12 mouse cellular contexts compared by ENCODE assay signal in the genomic region with DNA sequence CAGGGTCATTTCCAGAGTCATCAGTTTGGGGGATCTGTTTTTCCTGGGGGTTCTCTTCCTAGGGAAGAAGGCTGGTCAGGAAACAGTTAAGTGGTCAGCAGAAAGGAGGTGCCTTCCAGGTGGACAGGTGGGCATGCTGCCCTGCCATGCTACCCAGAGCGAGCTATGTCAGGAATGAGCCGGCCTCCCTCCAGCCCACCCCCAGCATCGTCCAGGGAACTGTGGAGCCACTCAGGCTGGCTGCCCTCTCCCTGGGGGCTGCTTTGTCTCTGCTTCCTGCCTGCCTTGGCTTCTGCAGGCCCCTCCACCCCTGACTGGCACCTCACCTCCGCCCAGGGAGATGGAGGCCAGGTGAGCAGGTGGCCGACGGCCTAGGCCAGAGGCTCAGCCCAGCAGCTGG. TPM values are rescaled to one million over a fixed set of nuclear protein-coding genes. Genes with fewer than 3 reads are reported as not detected.
DNase-seq lines count a peak whose midpoint lies in the region; ATAC-seq and TF ChIP-seq lines count a peak whose summit lies in the region.
"Had no signal": no experiment of that assay in that cellular context is flagged by ENCODE, and none has a peak within 500 bp of the region (broad histone marks: within the 10 kb centered on the region; RNA-seq: fewer than 3 reads in every experiment).

No protein-coding gene starts in this region.

- H3K27me3 ChIP-seq in heart, embryonic 15.5 days: no peaks in the 10 kb centered on the region
- no peaks in the 10 kb centered on the region for H3K27me3 ChIP-seq in MEL (ENCODE audit: control insufficient read depth in 1 of 2, insufficient read depth in 2 of 2, low read length in 2 of 2)
- H3K27me3 ChIP-seq in intestine, embryonic 14.5 days (replicated peaks; ENCODE audit: control insufficient read depth, insufficient read depth, low read length): no peaks in the 10 kb centered on the region
- no peaks in the 10 kb centered on the region for H3K27me3 ChIP-seq in midbrain, embryonic 11.5 days (ENCODE audit: control insufficient read depth, insufficient read depth, low read length)
- H3K27me3 ChIP-seq in forebrain, embryonic 11.5 days (ENCODE audit: control insufficient read depth, insufficient read depth, low read length): no peaks in the 10 kb centered on the region

- H3K79me2 ChIP-seq in MEL (ENCODE audit: control insufficient read depth, insufficient read depth, low read length, poor library complexity): no peaks in the 10 kb centered on the region

- no peak for TF ChIP-seq EP300 in MEL (IDR thresholded peaks at IDR 0.05; ENCODE audit: low read depth in 1 of 2, low read length in 2 of 2)

- no peak overlapping the region for H3K4me2 ChIP-seq in heart, embryonic 15.5 days
- H3K4me2 ChIP-seq in intestine, embryonic 14.5 days (ENCODE audit: low read length): no peak overlapping the region
- H3K4me2 ChIP-seq in midbrain, embryonic 11.5 days: no peak overlapping the region
- no peak overlapping the region for H3K4me2 ChIP-seq in forebrain, embryonic 11.5 days (ENCODE audit: low read depth, low read length, severe bottlenecking)
- H3K4me2 ChIP-seq: hindbrain, embryonic 14.5 days had no signal

- WGBS in heart, embryonic 15.5 days: 35% methylated on average over 6 of the region's 6 CpGs
- WGBS in intestine, embryonic 14.5 days: 34% methylated on average over 6 of the region's 6 CpGs
- WGBS in midbrain, embryonic 11.5 days: 50% methylated on average over 6 of the region's 6 CpGs
- WGBS in forebrain, embryonic 11.5 days: 52% methylated on average over 6 of the region's 6 CpGs

- H3K9ac ChIP-seq in heart, embryonic 15.5 days: no peak overlapping the region
- H3K9ac ChIP-seq in MEL (ENCODE audit: control insufficient read depth, low read depth, low read length, poor library complexity, severe bottlenecking): no peak overlapping the region
- H3K9ac ChIP-seq in intestine, embryonic 14.5 days (ENCODE audit: low read length): no peak overlapping the region
- no peak overlapping the region for H3K9ac ChIP-seq in midbrain, embryonic 11.5 days (ENCODE audit: low read length)
- H3K9ac ChIP-seq in forebrain, embryonic 11.5 days (ENCODE audit: low read length): no peak overlapping the region
- H3K9ac ChIP-seq: hindbrain, embryonic 14.5 days had no signal

- no peak overlapping the region for H3K4me3 ChIP-seq in heart, embryonic 15.5 days
- no peak overlapping the region for H3K4me3 ChIP-seq in MEL (ENCODE audit: control insufficient read depth in 1 of 2, insufficient read depth in 1 of 2, low read depth in 2 of 2, low read length in 2 of 2)
- no peak overlapping the region for H3K4me3 ChIP-seq in intestine, embryonic 14.5 days (ENCODE audit: low read depth, low read length)
- no peak overlapping the region for H3K4me3 ChIP-seq in midbrain, embryonic 11.5 days (ENCODE audit: low read depth, low read length)
- no peak overlapping the region for H3K4me3 ChIP-seq in forebrain, embryonic 11.5 days (ENCODE audit: low read depth, low read length)
- H3K4me3 ChIP-seq: erythroblast, embryonic 14.5 days had no signal

- TF ChIP-seq RAD21 in MEL (IDR thresholded peaks at IDR 0.05; ENCODE audit: low read depth, low read length): no peak

- no peak for TF ChIP-seq POLR2A in MEL (IDR thresholded peaks at IDR 0.05; ENCODE audit: control insufficient read depth in 1 of 2, insufficient read depth in 1 of 2, low read depth in 1 of 2, low read length in 2 of 2, poor library complexity in 1 of 2)

- H3K36me3 ChIP-seq in heart, embryonic 15.5 days: 0 out of 2 replicates have a peak, but pooled peaks cover 6% of the 10 kb centered on the region
- H3K36me3 ChIP-seq in MEL (ENCODE audit: control insufficient read depth in 1 of 2, insufficient read depth in 2 of 2, low read length in 2 of 2): peaks cover 0 to 29% of the 10 kb centered on the region in 2 experiments; a peak in 2 of 4 replicates
- H3K36me3 ChIP-seq in intestine, embryonic 14.5 days (ENCODE audit: control insufficient read depth, insufficient read depth, low read length): no peaks in the 10 kb centered on the region
- H3K36me3 ChIP-seq in midbrain, embryonic 11.5 days (ENCODE audit: control insufficient read depth, insufficient read depth, low read length): no peaks in the 10 kb centered on the region; the same call in 1 of the 2 replicates
- no peaks in the 10 kb centered on the region for H3K36me3 ChIP-seq in forebrain, embryonic 11.5 days (ENCODE audit: control insufficient read depth, insufficient read depth, low read length)

- peaks cover 70% of the 10 kb centered on the region for H3K4me1 ChIP-seq in heart, embryonic 15.5 days (replicated peaks)
- H3K4me1 ChIP-seq in MEL (ENCODE audit: control insufficient read depth in 1 of 2, insufficient read depth in 2 of 2, low read length in 2 of 2): peaks cover 13 to 40% of the 10 kb centered on the region in 2 experiments
- peaks cover 32% of the 10 kb centered on the region for H3K4me1 ChIP-seq in intestine, embryonic 14.5 days (replicated peaks; ENCODE audit: control insufficient read depth, insufficient read depth, low read length)
- H3K4me1 ChIP-seq in midbrain, embryonic 11.5 days (ENCODE audit: control insufficient read depth, insufficient read depth, low read length): peaks cover 45% of the 10 kb centered on the region
- peaks cover 17% of the 10 kb centered on the region for H3K4me1 ChIP-seq in forebrain, embryonic 11.5 days (replicated peaks; ENCODE audit: control insufficient read depth, insufficient read depth, low read length)

- ATAC-seq in heart, embryonic 15.5 days (replicated peaks; ENCODE audit: insufficient number of reproducible peaks, insufficient read depth, low FRiP score, low read depth): no peak
- ATAC-seq in intestine, embryonic 14.5 days (replicated peaks; ENCODE audit: low FRiP score, low TSS enrichment, low read depth): no peak
- peak; percentile 6; the same call in 1 of the 2 replicates for ATAC-seq in midbrain, embryonic 11.5 days (ENCODE audit: low FRiP score)
- ATAC-seq in forebrain, embryonic 11.5 days (replicated peaks; ENCODE audit: low FRiP score): no peak

- TF ChIP-seq CTCF in MEL (IDR thresholded peaks at IDR 0.05 in 2 of 3, conservative IDR thresholded peaks at IDR 0.05 in 1 of 3; ENCODE audit: control insufficient read depth in 1 of 3, insufficient read depth in 1 of 3, low read depth in 2 of 3, low read length in 3 of 3, poor library complexity in 1 of 3, severe bottlenecking in 1 of 3): no peak

- intact Hi-C loops in heart, postnatal 10 days (cut with DNase I): loop anchor here (5.0 kb wide), 1 partner anchor 34 kb away; no protein-coding TSS in a partner anchor

- peak overlapping the region; percentile 82 for H3K27ac ChIP-seq in heart, embryonic 15.5 days
- peak overlapping the region; percentile 73 for H3K27ac ChIP-seq in MEL (ENCODE audit: control insufficient read depth, low read depth, low read length)
- peak overlapping the region; percentile 38; the same call in 1 of the 2 replicates for H3K27ac ChIP-seq in intestine, embryonic 14.5 days (ENCODE audit: low read depth)
- H3K27ac ChIP-seq in midbrain, embryonic 11.5 days (ENCODE audit: low read depth, low read length): peak overlapping the region; percentile 11; the same call in 1 of the 2 replicates
- no peak overlapping the region for H3K27ac ChIP-seq in forebrain, embryonic 11.5 days (ENCODE audit: low read depth, low read length)
- H3K27ac ChIP-seq: hindbrain, embryonic 14.5 days had no signal

- H3K9me3 ChIP-seq in heart, embryonic 15.5 days (replicated peaks): no peaks in the 10 kb centered on the region
- no peaks in the 10 kb centered on the region for H3K9me3 ChIP-seq in MEL (replicated peaks; ENCODE audit: insufficient read depth, low read length)
- no peaks in the 10 kb centered on the region for H3K9me3 ChIP-seq in intestine, embryonic 14.5 days (ENCODE audit: control insufficient read depth, low read length)
- H3K9me3 ChIP-seq in midbrain, embryonic 11.5 days (ENCODE audit: control insufficient read depth, low read length): no peaks in the 10 kb centered on the region
- no peaks in the 10 kb centered on the region for H3K9me3 ChIP-seq in forebrain, embryonic 11.5 days (ENCODE audit: control insufficient read depth, low read length)

- DNase-seq in heart, postnatal 10 days: no peak
- DNase-seq in MEL (ENCODE audit: low read depth, low spot score): no peak
- no peak for DNase-seq in intestine, embryonic 14.5 days (ENCODE audit: low spot score)
- no peak for DNase-seq in midbrain, embryonic 11.5 days (ENCODE audit: low spot score, missing footprints)
- no peak for DNase-seq in cerebellum, adult 11 months
- no peak for DNase-seq in spleen, postnatal 36 days (ENCODE audit: low spot score in 2 of 2)
- DNase-seq in forebrain, embryonic 11.5 days (ENCODE audit: low spot score): no peak
- DNase-seq: cerebellum, adult 18-20 months had no signal

TF ChIP-seq in MEL, 35 proteins besides CTCF, POLR2A, EP300 and RAD21:
- TF ChIP-seq MAX (IDR thresholded peaks at IDR 0.05; ENCODE audit: low read length) (no peak), RCOR1 (IDR thresholded peaks at IDR 0.05; ENCODE audit: low read depth, low read length) (no peak), NRF1 (IDR thresholded peaks at IDR 0.05; ENCODE audit: insufficient read depth, low read depth, low read length, poor library complexity, severe bottlenecking) (no peak)

RNA-seq across cellular contexts. Expression of a gene that starts 10.5 kb away (rescaled TPM):
- polyA plus RNA-seq in heart, embryonic 15.5 days (2015; fragmentation: Nextera tagmentation; extraction: Ambion mirVana): 2.7 and 4.2 TPM in 2 replicates
- 1 to 10 TPM; 8.1 TPM for total RNA-seq in heart, postnatal 10 days (2021)
- total RNA-seq in MEL (2012; rRNA removed): 2.3 and 2.5 TPM in 2 replicates
- 1 to 10 TPM in 1 of 2 experiments, not detected in 1; 5.9 TPM for polyA plus RNA-seq in MEL (2012; ENCODE audit: insufficient read depth in 1 of 2, insufficient read length in 2 of 2, low read depth in 1 of 2, low replicate concordance in 2 of 2, missing spikeins in 1 of 2)
- polyA plus RNA-seq in intestine, embryonic 14.5 days (2014; fragmentation: Nextera tagmentation; extraction: Ambion mirVana): 3.4 and 3.5 TPM in 2 replicates
- 2.2 and 2.5 TPM in 2 replicates for polyA plus RNA-seq in midbrain, embryonic 11.5 days (2014; fragmentation: Nextera tagmentation; extraction: Ambion mirVana)
- polyA plus RNA-seq in forebrain, embryonic 11.5 days (2014; fragmentation: Nextera tagmentation; extraction: Ambion mirVana): 1.3 and 2.3 TPM in 2 replicates
- polyA plus RNA-seq: erythroblast, embryonic 14.5 days had no signal

RNA-seq across cellular contexts. Expression of a gene that starts 56.5 kb away (rescaled TPM):
- polyA plus RNA-seq in heart, embryonic 15.5 days (2015; fragmentation: Nextera tagmentation; extraction: Ambion mirVana): 0.53 and 0.70 TPM in 2 replicates
- 1 to 10 TPM in 1 of 2 experiments, under 1 TPM in 1; 0.94 to 2.9 TPM for total RNA-seq in heart, postnatal 10 days (2021)
- total RNA-seq in MEL (2012; rRNA removed): not detected in 2 replicates
- polyA plus RNA-seq in MEL (2012; ENCODE audit: insufficient read depth in 1 of 2, insufficient read length in 2 of 2, low read depth in 1 of 2, low replicate concordance in 2 of 2, missing spikeins in 1 of 2): not detected
- 2.4 and 2.9 TPM in 2 replicates for polyA plus RNA-seq in intestine, embryonic 14.5 days (2014; fragmentation: Nextera tagmentation; extraction: Ambion mirVana)
- polyA plus RNA-seq in midbrain, embryonic 11.5 days (2014; fragmentation: Nextera tagmentation; extraction: Ambion mirVana): 2.2 and 2.9 TPM in 2 replicates
- polyA plus RNA-seq in forebrain, embryonic 11.5 days (2014; fragmentation: Nextera tagmentation; extraction: Ambion mirVana): 0.35 and 1.2 TPM in 2 replicates
- total RNA-seq: neutrophil, adult 5-6 weeks had no signal
- polyA plus RNA-seq: erythroblast, embryonic 14.5 days had no signal
